Mouse (Mus musculus): Measurements from ENCODE around the gene Jam3.

DNA sequence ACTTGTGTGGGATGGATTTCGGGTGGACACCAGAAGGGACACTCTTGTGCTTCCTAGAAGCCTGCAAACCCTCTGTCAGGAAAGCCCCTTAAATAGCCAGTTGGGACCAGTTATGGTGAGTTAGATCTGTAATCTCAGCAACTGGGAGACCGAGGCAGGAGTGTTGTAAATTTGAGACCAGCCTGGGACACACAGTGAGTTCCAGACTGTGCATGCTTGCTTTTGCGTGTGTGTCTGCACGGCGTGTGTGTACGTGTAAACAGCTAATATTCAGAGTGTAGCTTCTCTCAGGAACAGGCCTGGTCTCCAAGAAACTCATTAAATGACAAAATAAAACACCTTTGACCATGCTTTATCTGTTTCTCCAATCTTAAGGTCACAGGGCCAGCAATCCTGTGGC is 20.5 kb upstream of the Jam3 start:
- TF ChIP-seq CTCF (IDR thresholded peaks at IDR 0.05; ENCODE audit: borderline replicate concordance, control insufficient read depth, extremely low read depth, insufficient read depth, low read length, poor library complexity) (no peak), POLR2A (IDR thresholded peaks at IDR 0.05; ENCODE audit: control insufficient read depth, extremely low read depth, insufficient read depth, low read length, poor library complexity) (no peak)
